Mouse (Mus musculus): Measurements from ENCODE around the gene Slc35g1. TPM values are rescaled to one million over a fixed set of nuclear protein-coding genes. Genes with fewer than 3 reads are reported as not detected.
A peak's percentile ranks its signal among the peaks of the same experiment; 100 is the strongest.

The Slc35g1 gene
- 1 to 10 TPM; 1.6 to 1.9 TPM for total RNA-seq (2021)

GRCm38 (mm10) chr19:38395701-38396632 is at the start of gene Slc35g1:
Slc35g1 (plus strand) TSS chr19:38395980.
- peak; percentile 48 to 59 for DNase-seq
- intact Hi-C loops (cut with DNase I): no loop called here

- no peak for DNase-seq
- intact Hi-C loops (cut with DNase I): no loop called here
These were observed 47.3 kb upstream of the Slc35g1 start for GRCm38 (mm10) chr19:38348271-38349012.

GRCm38 (mm10) chr19:38349013-38349341 is 46.8 kb upstream of the Slc35g1 start:
- no peak for DNase-seq

GRCm38 (mm10) chr19:38351202-38351601 is 44.6 kb upstream of the Slc35g1 start:
- no peak for DNase-seq
- intact Hi-C loops (cut with DNase I): loop anchor here (5.0 kb wide), 2 partner anchors 269 to 394 kb away; no protein-coding TSS in a partner anchor

More at GRCm38 (mm10) chr19:38349013-38349341, 46.8 kb upstream of the Slc35g1 start:
- intact Hi-C loops (cut with DNase I): no loop called here

GRCm38 (mm10) chr19:38351728-38352127 is 44.1 kb upstream of the Slc35g1 start:
- intact Hi-C loops (cut with DNase I): loop anchor here (1.0 to 5.0 kb wide), 3 partner anchors 97 to 394 kb away; no protein-coding TSS in a partner anchor
- DNase-seq: no peak

GRCm38 (mm10) chr19:38352495-38353130 is 43.2 kb upstream of the Slc35g1 start:
- intact Hi-C loops (cut with DNase I): loop anchor here (1.0 to 5.0 kb wide), 4 partner anchors 98 to 395 kb away; no protein-coding TSS in a partner anchor
- DNase-seq: peak; percentile 41 to 61

GRCm38 (mm10) chr19:38354279-38354678 is 41.5 kb upstream of the Slc35g1 start:
- no peak for DNase-seq

GRCm38 (mm10) chr19:38354819-38355360 is 40.9 kb upstream of the Slc35g1 start:
- DNase-seq: no peak
- intact Hi-C loops (cut with DNase I): loop anchor here (5.0 kb wide), 2 partner anchors 273 to 398 kb away; no protein-coding TSS in a partner anchor

More at GRCm38 (mm10) chr19:38354279-38354678, 41.5 kb upstream of the Slc35g1 start:
- intact Hi-C loops (cut with DNase I): loop anchor here (5.0 kb wide), 2 partner anchors 272 to 397 kb away; no protein-coding TSS in a partner anchor

- intact Hi-C loops (cut with DNase I): no loop called here
- DNase-seq: no peak
These were observed 39.5 kb upstream of the Slc35g1 start for GRCm38 (mm10) chr19:38356211-38356828.

- intact Hi-C loops (cut with DNase I): no loop called here
- DNase-seq: no peak
These were observed 37.7 kb upstream of the Slc35g1 start for GRCm38 (mm10) chr19:38357956-38358623.

GRCm38 (mm10) chr19:38359287-38359686 is 36.5 kb upstream of the Slc35g1 start:
- no peak for DNase-seq
- intact Hi-C loops (cut with DNase I): no loop called here

GRCm38 (mm10) chr19:38361850-38362249 is 33.9 kb upstream of the Slc35g1 start:
- DNase-seq: no peak
- intact Hi-C loops (cut with DNase I): no loop called here

GRCm38 (mm10) chr19:38363358-38363757 is 32.4 kb upstream of the Slc35g1 start:
- intact Hi-C loops (cut with DNase I): no loop called here
- no peak for DNase-seq

- intact Hi-C loops (cut with DNase I): no loop called here
These were observed 31.7 kb upstream of the Slc35g1 start for GRCm38 (mm10) chr19:38363879-38364659.

GRCm38 (mm10) chr19:38364939-38365614 is 30.7 kb upstream of the Slc35g1 start:
- DNase-seq: no peak
- intact Hi-C loops (cut with DNase I): no loop called here

More at GRCm38 (mm10) chr19:38363879-38364659, 31.7 kb upstream of the Slc35g1 start:
- no peak for DNase-seq

- intact Hi-C loops (cut with DNase I): no loop called here
- DNase-seq: no peak
These were observed 23.2 kb upstream of the Slc35g1 start for GRCm38 (mm10) chr19:38372460-38373102.

GRCm38 (mm10) chr19:38373371-38373770 is 22.4 kb upstream of the Slc35g1 start:
- DNase-seq: no peak
- intact Hi-C loops (cut with DNase I): no loop called here

All from heart, postnatal 10 days (tissue).